Mouse (Mus musculus): Measurements from ENCODE around the gene Thop1.
A peak's percentile ranks its signal among the peaks of the same experiment; 100 is the strongest.

Gene Thop1

GRCm38 (mm10) chr10:81106113-81106721, 36.4 kb downstream of the Thop1 start:
- DNase-seq (ENCODE audit: low read depth) = peak; percentile 92

- no peak for DNase-seq (ENCODE audit: low read depth)
Measured at GRCm38 (mm10) chr10:81112946-81113345, 43.1 kb downstream of the Thop1 start.

- DNase-seq (ENCODE audit: low read depth) = no peak
Measured at GRCm38 (mm10) chr10:81119625-81120024, 49.8 kb downstream of the Thop1 start.

GRCm38 (mm10) chr10:81120650-81121049, 50.8 kb downstream of the Thop1 start:
- DNase-seq (ENCODE audit: low read depth) = no peak

GRCm38 (mm10) chr10:81122889-81123288, 53.1 kb downstream of the Thop1 start:
- no peak for DNase-seq (ENCODE audit: low read depth)

GRCm38 (mm10) chr10:81123500-81123899, 53.7 kb downstream of the Thop1 start:
- no peak for DNase-seq (ENCODE audit: low read depth)

Data from NIH3T3 (cell line).